Mouse (Mus musculus): ENCODE results near the gene Treh.

The Treh gene

GRCm38 (mm10) chr9:44691671-44692520 is 18.9 kb downstream of the Treh start:
- Histone ChIP-seq H3K36me3 (ENCODE audit: control insufficient read depth, insufficient read depth, low read length, poor library complexity, severe bottlenecking) (no peaks in the 10 kb centered on the region), H3K27me3 (ENCODE audit: control insufficient read depth, insufficient read depth, low read length, poor library complexity, severe bottlenecking) (no peaks in the 10 kb centered on the region)
- DNase-seq (ENCODE audit: low read depth, low spot score), result no peak

- Histone ChIP-seq H3K36me3 (ENCODE audit: control insufficient read depth, insufficient read depth, low read length, poor library complexity, severe bottlenecking) (no peaks in the 10 kb centered on the region), H3K27me3 (ENCODE audit: control insufficient read depth, insufficient read depth, low read length, poor library complexity, severe bottlenecking) (no peaks in the 10 kb centered on the region)
- no peak for DNase-seq (ENCODE audit: low read depth, low spot score)
Observed at GRCm38 (mm10) chr9:44693071-44693470, 20.0 kb downstream of the Treh start.

- no peaks in the 10 kb centered on the region for H3K36me3 ChIP-seq (ENCODE audit: control insufficient read depth, insufficient read depth, low read length, poor library complexity, severe bottlenecking)
- no peaks in the 10 kb centered on the region for H3K27me3 ChIP-seq (ENCODE audit: control insufficient read depth, insufficient read depth, low read length, poor library complexity, severe bottlenecking)
- DNase-seq (ENCODE audit: low read depth, low spot score), result no peak
Observed at GRCm38 (mm10) chr9:44697866-44698265, 24.8 kb downstream of the Treh start.

GRCm38 (mm10) chr9:44699196-44699595 is 26.2 kb downstream of the Treh start:
- no peaks in the 10 kb centered on the region for H3K27me3 ChIP-seq (ENCODE audit: control insufficient read depth, insufficient read depth, low read length, poor library complexity, severe bottlenecking)
- H3K36me3 ChIP-seq (ENCODE audit: control insufficient read depth, insufficient read depth, low read length, poor library complexity, severe bottlenecking), result no peaks in the 10 kb centered on the region
- no peak for DNase-seq (ENCODE audit: low read depth, low spot score)

- Histone ChIP-seq H3K36me3 (ENCODE audit: control insufficient read depth, insufficient read depth, low read length, poor library complexity, severe bottlenecking) (no peaks in the 10 kb centered on the region), H3K27me3 (ENCODE audit: control insufficient read depth, insufficient read depth, low read length, poor library complexity, severe bottlenecking) (no peaks in the 10 kb centered on the region)
- no peak for DNase-seq (ENCODE audit: low read depth, low spot score)
Observed at GRCm38 (mm10) chr9:44699730-44700129, 26.7 kb downstream of the Treh start.

GRCm38 (mm10) chr9:44707749-44708428 is 34.9 kb downstream of the Treh start:
- H3K27me3 ChIP-seq (ENCODE audit: control insufficient read depth, insufficient read depth, low read length, poor library complexity, severe bottlenecking), result no peaks in the 10 kb centered on the region
- DNase-seq (ENCODE audit: low read depth, low spot score), result no peak
- no peaks in the 10 kb centered on the region for H3K36me3 ChIP-seq (ENCODE audit: control insufficient read depth, insufficient read depth, low read length, poor library complexity, severe bottlenecking)

- DNase-seq (ENCODE audit: low read depth, low spot score), result peak; percentile 42
- Histone ChIP-seq H3K27me3 (ENCODE audit: control insufficient read depth, insufficient read depth, low read length, poor library complexity, severe bottlenecking) (no peaks in the 10 kb centered on the region), H3K36me3 (ENCODE audit: control insufficient read depth, insufficient read depth, low read length, poor library complexity, severe bottlenecking) (no peaks in the 10 kb centered on the region)
Observed at GRCm38 (mm10) chr9:44708429-44708765, 35.4 kb downstream of the Treh start.

GRCm38 (mm10) chr9:44708925-44709324 is 35.9 kb downstream of the Treh start:
- no peak for DNase-seq (ENCODE audit: low read depth, low spot score)
- H3K27me3 ChIP-seq (ENCODE audit: control insufficient read depth, insufficient read depth, low read length, poor library complexity, severe bottlenecking), result no peaks in the 10 kb centered on the region
- no peaks in the 10 kb centered on the region for H3K36me3 ChIP-seq (ENCODE audit: control insufficient read depth, insufficient read depth, low read length, poor library complexity, severe bottlenecking)

GRCm38 (mm10) chr9:44709600-44709999 is 36.6 kb downstream of the Treh start:
- DNase-seq (ENCODE audit: low read depth, low spot score), result peak; percentile 57

GRCm38 (mm10) chr9:44710213-44710612 is 37.2 kb downstream of the Treh start:
- H3K27me3 ChIP-seq (ENCODE audit: control insufficient read depth, insufficient read depth, low read length, poor library complexity, severe bottlenecking), result no peaks in the 10 kb centered on the region
- DNase-seq (ENCODE audit: low read depth, low spot score), result no peak
- no peaks in the 10 kb centered on the region for H3K36me3 ChIP-seq (ENCODE audit: control insufficient read depth, insufficient read depth, low read length, poor library complexity, severe bottlenecking)

More at GRCm38 (mm10) chr9:44709600-44709999, 36.6 kb downstream of the Treh start:
- H3K36me3 ChIP-seq (ENCODE audit: control insufficient read depth, insufficient read depth, low read length, poor library complexity, severe bottlenecking), result no peaks in the 10 kb centered on the region
- no peaks in the 10 kb centered on the region for H3K27me3 ChIP-seq (ENCODE audit: control insufficient read depth, insufficient read depth, low read length, poor library complexity, severe bottlenecking)

GRCm38 (mm10) chr9:44711602-44712001 is 38.6 kb downstream of the Treh start:
- DNase-seq (ENCODE audit: low read depth, low spot score), result no peak
- Histone ChIP-seq H3K27me3 (ENCODE audit: control insufficient read depth, insufficient read depth, low read length, poor library complexity, severe bottlenecking) (no peaks in the 10 kb centered on the region), H3K36me3 (ENCODE audit: control insufficient read depth, insufficient read depth, low read length, poor library complexity, severe bottlenecking) (no peaks in the 10 kb centered on the region)

- H3K27me3 ChIP-seq (ENCODE audit: control insufficient read depth, insufficient read depth, low read length, poor library complexity, severe bottlenecking), result no peaks in the 10 kb centered on the region
- DNase-seq (ENCODE audit: low read depth, low spot score), result no peak
- no peaks in the 10 kb centered on the region for H3K36me3 ChIP-seq (ENCODE audit: control insufficient read depth, insufficient read depth, low read length, poor library complexity, severe bottlenecking)
Observed at GRCm38 (mm10) chr9:44713080-44713479, 40.0 kb downstream of the Treh start.

GRCm38 (mm10) chr9:44713574-44713973 is 40.5 kb downstream of the Treh start:
- H3K27me3 ChIP-seq (ENCODE audit: control insufficient read depth, insufficient read depth, low read length, poor library complexity, severe bottlenecking), result no peaks in the 10 kb centered on the region
- no peak for DNase-seq (ENCODE audit: low read depth, low spot score)
- no peaks in the 10 kb centered on the region for H3K36me3 ChIP-seq (ENCODE audit: control insufficient read depth, insufficient read depth, low read length, poor library complexity, severe bottlenecking)

GRCm38 (mm10) chr9:44715109-44715508 is 42.1 kb downstream of the Treh start:
- no peak for DNase-seq (ENCODE audit: low read depth, low spot score)
- Histone ChIP-seq H3K36me3 (ENCODE audit: control insufficient read depth, insufficient read depth, low read length, poor library complexity, severe bottlenecking) (no peaks in the 10 kb centered on the region), H3K27me3 (ENCODE audit: control insufficient read depth, insufficient read depth, low read length, poor library complexity, severe bottlenecking) (no peaks in the 10 kb centered on the region)

- no peaks in the 10 kb centered on the region for H3K27me3 ChIP-seq (ENCODE audit: control insufficient read depth, insufficient read depth, low read length, poor library complexity, severe bottlenecking)
- no peak for DNase-seq (ENCODE audit: low read depth, low spot score)
- no peaks in the 10 kb centered on the region for H3K36me3 ChIP-seq (ENCODE audit: control insufficient read depth, insufficient read depth, low read length, poor library complexity, severe bottlenecking)
Observed at GRCm38 (mm10) chr9:44715705-44716362, 42.8 kb downstream of the Treh start.
